Mouse (Mus musculus) mouse embryonic stem cell (cell line): ENCODE data around the gene Ctsc.

Experiments used
- in situ Hi-C, 2 experiments: fragments of 300-500 bp; cut with MboI; formaldehyde crosslinking; loops; 1 replicate in 1 of 2; 3 replicates in 1 of 2; pipeline ENCODE4 v1.14.3; 2019 to 2020; ENCODE audit warnings: low sequenced_read_pairs in 2 of 2, low pct_unique_long_range_greater_than_20kb in 1 of 2, mixed read lengths in 1 of 2; ENCODE audit not compliant: unreplicated experiment in 1 of 2

Gene Ctsc

GRCm38 (mm10) chr7:88358042-88358878, 80.4 kb downstream of the Ctsc start:
- in situ Hi-C loops, result no loop called here
